Mouse (Mus musculus) left cerebral cortex, postnatal 36 days (tissue): ENCODE measurements around the gene Vwa5b2. TPM values are rescaled to one million over a fixed set of nuclear protein-coding genes. Genes with fewer than 3 reads are reported as not detected.
A peak's percentile ranks its signal among the peaks of the same experiment; 100 is the strongest.

Experiments used
- DNase-seq, 2 experiments: peaks; one replicate each; pipeline ENCODE4 v3.0.0; 2021 to 2022; ENCODE audit warnings: low spot score in 2 of 2, mixed read lengths in 1 of 2
- intact Hi-C: fragments of 180-260 bp; cut with DNase I; formaldehyde crosslinking; loops from one replicate; pipeline ENCODE4 v1.15.1; 2025
- microRNA-seq: library from miRNA; unstranded; fragments of <30 nt; microRNA quantifications from one replicate; pipeline ENCODE4 v1.2.0, GENCODE M21; 2022
- total RNA-seq, 2 experiments: library from RNA; stranded (reverse); gene quantifications; 2 replicates each; pipeline ENCODE4 v1.2.3; 2021

Gene Vwa5b2
- total RNA-seq, 2 experiments from 2014 or later, result 43.0 to 63.7 TPM

GRCm38 (mm10) chr16:20651076-20651946 lies 62.0 kb downstream of the Vwa5b2 start, which contains the start of gene Psmd2:
Gene Psmd2, plus strand, starts transcription at chr16:20651652.
- intact Hi-C loops, result loop anchor here (5.0 kb wide), 2 partner anchors 134 to 154 kb away; partner anchors contain the start of genes Dvl3 and Eif2b5
- peak; percentile 97 to 98 for DNase-seq

- DNase-seq, result no peak
- intact Hi-C loops, result loop anchor here (5.0 kb wide), 2 partner anchors 135 to 155 kb away; partner anchors contain the start of genes Dvl3 and Eif2b5
Measured at GRCm38 (mm10) chr16:20651947-20652310, 62.7 kb downstream of the Vwa5b2 start.

GRCm38 (mm10) chr16:20653315-20653714 lies 64.0 kb downstream of the Vwa5b2 start:
- intact Hi-C loops, result loop anchor here (5.0 kb wide), 2 partner anchors 136 to 156 kb away; partner anchors contain the start of genes Dvl3 and Eif2b5
- DNase-seq, result no peak

Small RNAs within 50 kb of the gene (microRNA-seq; reads per million reads assigned to microRNA genes)
- gene Mir1224, result 436 reads per million, percentile 70 among the genes with 10 or more reads in this experiment

Other genes starting within 250 kb of the Vwa5b2 start
- gene Abcc5, start 163.1 kb upstream of the Vwa5b2 start, total RNA-seq, result 100 to 1,000 TPM; 167 to 264 TPM
- 10 to 100 TPM; 56.4 to 66.8 TPM for gene Eif2b5, start 90.7 kb upstream of the Vwa5b2 start, total RNA-seq
- gene Dvl3, start 72.5 kb upstream of the Vwa5b2 start, total RNA-seq, result 10 to 100 TPM; 63.5 to 75.7 TPM
- 100 to 1,000 TPM; 792 to 907 TPM for gene Ap2m1, start 54.0 kb upstream of the Vwa5b2 start, total RNA-seq
- 100 to 1,000 TPM in 1 of 2 experiments, 10 to 100 TPM in 1; 88.3 to 102 TPM for gene Abcf3, start 40.9 kb upstream of the Vwa5b2 start, total RNA-seq
- 1 to 10 TPM; 1.4 to 2.0 TPM for gene Eef1akmt4, start 22.1 kb downstream of the Vwa5b2 start, total RNA-seq
- not detected for gene Gm49333, start 22.1 kb downstream of the Vwa5b2 start, total RNA-seq
- 10 to 100 TPM; 14.5 to 14.6 TPM for gene Alg3, start 22.3 kb downstream of the Vwa5b2 start, total RNA-seq
- gene Camk2n2, start 31.8 kb downstream of the Vwa5b2 start, total RNA-seq, result 100 to 1,000 TPM; 166 to 199 TPM
- gene Ece2, start 40.4 kb downstream of the Vwa5b2 start, total RNA-seq, result 10 to 100 TPM; 19.4 to 28.5 TPM
- 100 to 1,000 TPM; 214 to 240 TPM for gene Psmd2, start 62.2 kb downstream of the Vwa5b2 start, total RNA-seq
- gene Eif4g1, start 78.8 kb downstream of the Vwa5b2 start, total RNA-seq, result 100 to 1,000 TPM; 281 to 286 TPM
- gene Fam131a, start 103.8 kb downstream of the Vwa5b2 start, total RNA-seq, result 100 to 1,000 TPM; 303 to 372 TPM
- 10 to 100 TPM; 21.7 to 25.5 TPM for gene Polr2h, start 128.2 kb downstream of the Vwa5b2 start, total RNA-seq
- 10 to 100 TPM; 59.1 to 72.2 TPM for gene Clcn2, start 128.3 kb downstream of the Vwa5b2 start, total RNA-seq
- 10 to 100 TPM; 33.6 to 46.4 TPM for gene Chrd, start 143.7 kb downstream of the Vwa5b2 start, total RNA-seq
- 1 to 10 TPM; 2.9 to 7.8 TPM for gene Thpo, start 145.0 kb downstream of the Vwa5b2 start, total RNA-seq